Comparison of ENCODE assay signal across 8 mouse cellular contexts in the genomic region with DNA sequence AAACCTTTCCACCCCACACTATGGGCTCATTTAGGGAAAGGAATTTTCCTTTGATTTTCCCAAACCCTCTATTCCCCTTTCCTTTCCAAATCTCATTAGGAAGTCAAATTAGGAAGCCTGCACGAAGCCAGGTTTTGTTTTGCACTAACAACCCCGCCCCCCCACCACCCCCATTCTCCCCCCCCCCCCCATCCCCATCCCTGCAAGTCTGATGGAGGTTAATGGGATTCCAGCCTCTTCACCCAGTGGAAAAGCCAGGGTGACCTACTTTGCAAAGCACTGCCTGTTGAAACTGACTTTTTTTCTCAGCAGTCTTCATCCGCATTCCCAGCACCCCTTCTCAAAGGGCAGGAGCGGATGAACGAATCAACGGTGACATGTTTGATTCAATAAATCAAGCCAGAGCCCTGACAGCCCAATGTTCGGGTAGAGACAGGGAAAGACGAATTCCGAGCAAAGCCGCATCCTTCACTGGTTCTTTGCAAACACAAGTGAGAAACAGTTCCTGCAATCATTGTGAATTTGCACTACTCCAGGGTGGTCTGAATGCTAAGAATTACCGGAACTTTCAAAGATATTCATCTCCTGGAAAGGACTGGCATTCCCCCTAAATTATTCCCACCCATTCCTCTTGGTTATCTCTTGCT.
A peak's percentile ranks its signal among the peaks of the same experiment; 100 is the strongest.
DNase-seq lines count a peak whose midpoint lies in the region; ATAC-seq lines count a peak whose summit lies in the region.

No protein-coding gene starts in this region.

- no peak overlapping the region for H3K27ac ChIP-seq in brown adipose tissue, adult 24 weeks (replicated peaks; ENCODE audit: low read depth, low read length)
- 0 out of 2 replicates have a peak overlapping the region, but pooled peaks have one; percentile 18 for H3K27ac ChIP-seq in hindbrain, embryonic 14.5 days
- H3K27ac ChIP-seq in liver, embryonic 12.5 days: no peak overlapping the region
- H3K27ac ChIP-seq in neural tube, embryonic 14.5 days (ENCODE audit: low read depth, low read length): no peak overlapping the region

- intact Hi-C loops in heart, postnatal 25 days (cut with DNase I): loop anchor here (1.0 to 5.0 kb wide), 3 partner anchors 261 to 643 kb away; no protein-coding TSS in a partner anchor

- H3K36me3 ChIP-seq in hindbrain, embryonic 14.5 days (replicated peaks; ENCODE audit: control insufficient read depth, insufficient read depth): no peaks in the 10 kb centered on the region
- H3K36me3 ChIP-seq in liver, embryonic 12.5 days: no peaks in the 10 kb centered on the region
- H3K36me3 ChIP-seq in neural tube, embryonic 14.5 days (ENCODE audit: control insufficient read depth, insufficient read depth, low read length): no peaks in the 10 kb centered on the region

- WGBS in hindbrain, embryonic 14.5 days: 6% methylated on average over 11 of the region's 11 CpGs
- WGBS in liver, embryonic 12.5 days (ENCODE audit: insufficient replicate concordance): 9% methylated on average over 11 of the region's 11 CpGs
- WGBS in neural tube, embryonic 14.5 days: 5% methylated on average over 11 of the region's 11 CpGs

- no peaks in the 10 kb centered on the region for H3K4me1 ChIP-seq in brown adipose tissue, adult 24 weeks (ENCODE audit: control insufficient read depth, insufficient read depth, insufficient read length, low read length)
- H3K4me1 ChIP-seq in hindbrain, embryonic 14.5 days (replicated peaks; ENCODE audit: control insufficient read depth, insufficient read depth, low read length): no peaks in the 10 kb centered on the region
- H3K4me1 ChIP-seq in liver, embryonic 12.5 days: 0 out of 2 replicates have a peak, but pooled peaks cover 7% of the 10 kb centered on the region
- no peaks in the 10 kb centered on the region for H3K4me1 ChIP-seq in neural tube, embryonic 14.5 days (ENCODE audit: control insufficient read depth, insufficient read depth, low read length)

- H3K4me3 ChIP-seq in brown adipose tissue, adult 24 weeks (ENCODE audit: insufficient read depth, low read depth, low read length): peak overlapping the region; percentile 80
- H3K4me3 ChIP-seq in hindbrain, embryonic 14.5 days (replicated peaks; ENCODE audit: low read length): peak overlapping the region; percentile 8; the same call in 1 of the 2 replicates
- H3K4me3 ChIP-seq in liver, embryonic 12.5 days: peak overlapping the region; percentile 55
- peak overlapping the region; percentile 5; the same call in 1 of the 2 replicates for H3K4me3 ChIP-seq in neural tube, embryonic 14.5 days (ENCODE audit: low read depth, low read length)

- H3K4me2 ChIP-seq in hindbrain, embryonic 14.5 days (replicated peaks): peak overlapping the region; percentile 49
- H3K4me2 ChIP-seq in liver, embryonic 12.5 days: peak overlapping the region; percentile 69
- peak overlapping the region; percentile 35 for H3K4me2 ChIP-seq in neural tube, embryonic 14.5 days (ENCODE audit: low read depth, low read length)

- no peak for ATAC-seq in hindbrain, embryonic 14.5 days (ENCODE audit: low FRiP score)
- no peak for ATAC-seq in liver, embryonic 12.5 days
- no peak; the same call in 1 of the 2 replicates for ATAC-seq in neural tube, embryonic 14.5 days (ENCODE audit: low read depth)

- H3K27me3 ChIP-seq in hindbrain, embryonic 14.5 days (ENCODE audit: control insufficient read depth, insufficient read depth, low read length): no peaks in the 10 kb centered on the region
- peaks cover 9% of the 10 kb centered on the region; the same call in 1 of the 2 replicates for H3K27me3 ChIP-seq in liver, embryonic 12.5 days (replicated peaks)
- no peaks in the 10 kb centered on the region for H3K27me3 ChIP-seq in neural tube, embryonic 14.5 days (ENCODE audit: control insufficient read depth, insufficient read depth, low read length)

- 0 out of 2 replicates have a peak overlapping the region, but pooled peaks have one; percentile 0 for H3K9ac ChIP-seq in hindbrain, embryonic 14.5 days
- peak overlapping the region; percentile 51 for H3K9ac ChIP-seq in liver, embryonic 12.5 days
- H3K9ac ChIP-seq in neural tube, embryonic 14.5 days (replicated peaks; ENCODE audit: low read depth, low read length): no peak overlapping the region; the same call in 1 of the 2 replicates

- no peaks in the 10 kb centered on the region for H3K9me3 ChIP-seq in hindbrain, embryonic 14.5 days (ENCODE audit: control insufficient read depth, low read length)
- H3K9me3 ChIP-seq in liver, embryonic 12.5 days (replicated peaks): peaks cover 6% of the 10 kb centered on the region; the same call in 1 of the 2 replicates
- no peaks in the 10 kb centered on the region for H3K9me3 ChIP-seq in neural tube, embryonic 14.5 days (ENCODE audit: control insufficient read depth, low read length)

- DNase-seq in heart, adult 8-10 months (ENCODE audit: low spot score): peak; percentile 10
- DNase-seq in heart, postnatal 25 days (ENCODE audit: low spot score): no peak
- peak; percentile 42 for DNase-seq in hindbrain, embryonic 14.5 days (ENCODE audit: low spot score)
- DNase-seq in gastrocnemius, postnatal 10 days: no peak
- DNase-seq in thymus, postnatal 10 days (ENCODE audit: low spot score in 2 of 2): no peak

Comparison
In these comparisons a context has a peak if more than half of its experiments do, and no peak if none do; other contexts are left out.
1. DNase-seq: peak in heart, adult 8-10 months (single experiment) and hindbrain, embryonic 14.5 days (single experiment); none in heart, postnatal 25 days (single experiment), gastrocnemius, postnatal 10 days (single experiment) and thymus, postnatal 10 days (0 of 2).
2. H3K4me3 ChIP-seq: peak in every context shown above with its lines; median percentile 80 in brown adipose tissue, adult 24 weeks; 55 in liver, embryonic 12.5 days; 8 in hindbrain, embryonic 14.5 days; 5 in neural tube, embryonic 14.5 days.
3. Peak in every context shown above with its lines, with median percentiles within 50 percentile points of each other: H3K4me2 ChIP-seq.